Mouse (Mus musculus) ES-E14 (cell line): ENCODE measurements at regions not wholly inside any gene's neighbourhood (a gene's known extent, or its start where the extent isn't known, plus 50 kb on each side); places are given as distances from the start of the nearest gene placed in this dataset.

ENCODE experiments used
- DNase-seq: peaks from one replicate; pipeline ENCODE4 v3.0.0-alpha.2; 2013; ENCODE audit warnings: low read depth, low spot score
- H3K27ac ChIP-seq: 2 replicates; pipeline ENCODE4 v1.5.1; 2012; ENCODE audit warnings: low read depth, mild to moderate bottlenecking, low read length, moderate library complexity, mixed read lengths; ENCODE audit not compliant: poor library complexity, insufficient read depth, severe bottlenecking
- H3K36me3 ChIP-seq: 2 replicates; pipeline ENCODE4 v1.6.1; 2012; ENCODE audit warnings: mild to moderate bottlenecking, low read length, moderate library complexity, mixed read lengths; ENCODE audit not compliant: control insufficient read depth, poor library complexity, insufficient read depth, severe bottlenecking
- H3K4me1 ChIP-seq, 2 experiments: fragments of 150-350 bp in 1 of 2; sonication (generic) in 1 of 2; 2 replicates each; pipeline ENCODE4 v1.6.1; 2012; ENCODE audit warnings: low read length in 2 of 2, mild to moderate bottlenecking in 1 of 2, mixed read lengths in 1 of 2; ENCODE audit not compliant: control insufficient read depth in 2 of 2, insufficient read depth in 2 of 2, poor library complexity in 1 of 2
- H3K4me3 ChIP-seq, 2 experiments: fragments of 150-350 bp in 1 of 2; sonication (generic) in 1 of 2; 2 replicates each; pipeline ENCODE4 v1.5.1; 2012; ENCODE audit warnings: low read length in 2 of 2, low read depth in 1 of 2, mild to moderate bottlenecking in 1 of 2, mixed read lengths in 1 of 2; ENCODE audit not compliant: insufficient read depth in 1 of 2, poor library complexity in 1 of 2, severe bottlenecking in 1 of 2
- H3K9ac ChIP-seq: 2 replicates; pipeline ENCODE4 v1.6.1; 2012; ENCODE audit warnings: low read depth, mild to moderate bottlenecking, low read length, mixed read lengths; ENCODE audit not compliant: poor library complexity, insufficient read depth, severe bottlenecking
- H3K9me3 ChIP-seq: fragments of 150-350 bp; sonication (generic); 2 replicates; pipeline ENCODE4 v1.6.1; 2012; ENCODE audit warnings: low read depth, mild to moderate bottlenecking, low read length; ENCODE audit not compliant: control insufficient read depth, insufficient read depth
- CHD2 ChIP-seq: IDR thresholded peaks from 2 replicates; pipeline ENCODE4 v1.6.1; 2014; ENCODE audit warnings: mild to moderate bottlenecking, low read depth, low read length, inconsistent platforms
- HCFC1 ChIP-seq: IDR thresholded peaks from 2 replicates; pipeline ENCODE4 v1.6.1; 2012; ENCODE audit warnings: low read length, inconsistent platforms, borderline replicate concordance; ENCODE audit not compliant: insufficient read depth
- MAFK ChIP-seq: IDR thresholded peaks from 2 replicates; pipeline ENCODE4 v1.6.1; 2014; ENCODE audit warnings: mild to moderate bottlenecking, low read depth, low read length, inconsistent platforms; ENCODE audit not compliant: insufficient read depth
- ZC3H11A ChIP-seq: IDR thresholded peaks from 2 replicates; pipeline ENCODE4 v1.6.1; 2012; ENCODE audit warnings: low read depth, mild to moderate bottlenecking, inconsistent platforms, low read length, borderline replicate concordance
- ZNF384 ChIP-seq: IDR thresholded peaks from 2 replicates; pipeline ENCODE4 v1.6.1; 2012; ENCODE audit warnings: low read depth, low read length, inconsistent platforms
- in situ Hi-C, 2 experiments: fragments of 600-800 bp; cut with MboI; formaldehyde crosslinking; loops; one replicate each; pipeline ENCODE4 v1.15.1; 2025; ENCODE audit warnings: low sequenced_read_pairs in 2 of 2, inconsistent platforms in 1 of 2; ENCODE audit not compliant: unreplicated experiment in 2 of 2

DNA sequence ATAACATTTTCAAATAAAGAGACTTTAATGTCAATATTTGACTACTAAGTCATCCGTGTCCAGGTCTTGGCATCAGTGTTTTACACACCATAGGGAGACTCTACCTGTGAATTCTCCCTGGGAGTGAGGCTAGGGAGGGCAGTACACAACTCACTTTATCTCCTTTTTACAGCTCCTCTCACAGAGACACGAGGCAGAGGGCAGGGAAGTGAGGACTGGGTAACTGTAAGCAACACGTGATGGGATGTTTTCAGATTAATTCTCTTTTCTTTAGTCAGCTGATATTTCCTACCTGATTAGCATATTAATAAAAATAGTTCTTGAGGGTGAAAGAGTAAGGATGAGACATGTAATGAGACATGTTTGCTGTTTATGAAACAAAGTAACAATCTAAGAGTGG lies 51.8 kb upstream of the Cdkn2b start:
- Histone ChIP-seq H3K27ac (no peak overlapping the region), H3K36me3 (no peaks in the 10 kb centered on the region), H3K9ac (no peak overlapping the region), H3K9me3 (no peaks in the 10 kb centered on the region), H3K4me1 (peaks cover 0 to 4% of the 10 kb centered on the region in 2 experiments; a peak in 1 of 4 replicates), H3K4me3 (no peak overlapping the region)
- in situ Hi-C loops: no loop called here
- TF ChIP-seq ZC3H11A: no peak
- no peak for TF ChIP-seq ZNF384
- TF ChIP-seq CHD2: no peak
- TF ChIP-seq HCFC1: no peak
- no peak for TF ChIP-seq MAFK
- DNase-seq: no peak

DNA sequence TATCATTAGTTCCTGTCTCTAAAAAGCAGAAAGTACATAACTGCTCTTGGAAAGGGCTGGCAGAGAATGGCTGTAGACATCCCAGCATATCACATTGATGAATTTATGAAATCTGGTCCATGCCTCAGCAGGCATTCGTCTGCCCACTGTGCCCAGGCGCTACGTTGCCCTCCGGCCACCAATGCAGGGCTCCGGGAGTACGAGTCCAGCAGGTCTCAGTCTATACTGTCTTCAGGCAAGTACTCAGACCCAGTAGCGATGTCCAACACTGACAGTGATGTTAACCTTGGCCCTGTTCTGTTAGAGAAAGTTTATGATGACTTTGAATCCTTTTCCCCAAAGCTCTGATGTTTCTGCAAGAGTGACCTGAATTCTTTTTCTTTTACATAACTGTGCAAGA lies 50.5 kb upstream of the Cdkn2b start:
- Histone ChIP-seq H3K27ac (no peak overlapping the region), H3K4me1 (peaks cover 0 to 4% of the 10 kb centered on the region in 2 experiments; a peak in 1 of 4 replicates), H3K9ac (no peak overlapping the region), H3K4me3 (no peak overlapping the region), H3K36me3 (no peaks in the 10 kb centered on the region), H3K9me3 (no peaks in the 10 kb centered on the region)
- in situ Hi-C loops: no loop called here
- DNase-seq: no peak
- TF ChIP-seq ZNF384 (no peak), MAFK (no peak), HCFC1 (no peak), ZC3H11A (no peak), CHD2 (no peak)
